Mouse (Mus musculus): ENCODE results near the gene Lrrc74b. TPM values are rescaled to one million over a fixed set of nuclear protein-coding genes. Genes with fewer than 3 reads are reported as not detected.
A peak's percentile ranks its signal among the peaks of the same experiment; 100 is the strongest.
"Not testable (repeated sequence)": the region's sequence is repeated elsewhere in the genome, so short reads cannot be mapped to it uniquely, and the experiment has no call there.

The Lrrc74b gene
- polyA plus RNA-seq, 1 experiment from 2014 or later = 0.29 TPM

DNA sequence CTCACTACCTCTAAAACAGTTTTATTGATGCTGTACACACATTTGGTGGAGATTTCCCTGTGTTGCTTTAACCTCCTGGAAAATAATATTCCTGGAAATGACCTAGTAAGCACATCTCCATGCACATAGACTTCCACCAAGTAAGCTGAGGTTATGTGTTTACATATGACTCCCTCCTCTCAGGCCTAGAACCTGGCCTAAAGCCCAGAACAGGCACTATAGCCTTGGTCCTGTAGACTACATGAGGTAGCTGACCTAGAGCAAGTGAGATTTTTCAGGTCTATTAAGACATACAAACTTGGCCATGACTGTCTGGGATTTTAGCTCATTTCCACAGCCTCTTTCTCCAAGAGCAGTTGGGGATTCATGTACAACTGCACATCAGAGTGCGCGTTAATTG lies 50.9 kb downstream of the Lrrc74b start:
- Histone ChIP-seq H3K4me1 (replicated peaks) (peaks cover 12% of the 10 kb centered on the region), H3K9ac (no peak overlapping the region), H3K27me3 (replicated peaks) (no peaks in the 10 kb centered on the region), H3K9me3 (no peaks in the 10 kb centered on the region), H3K27ac (peak overlapping the region; percentile 25), H3K4me3 (replicated peaks) (peak overlapping the region; percentile 58; the same call in 1 of the 2 replicates), H3K36me3 (peaks cover 19% of the 10 kb centered on the region; the same call in 1 of the 2 replicates), H3K4me2 (replicated peaks) (peak overlapping the region; percentile 64)
- ATAC-seq = no peak
- 97% methylated on average over 2 of the region's 2 CpGs for WGBS

- Histone ChIP-seq H3K4me1 (replicated peaks) (peaks cover 12% of the 10 kb centered on the region), H3K27ac (peak overlapping the region; percentile 94; the same call in 1 of the 2 replicates), H3K36me3 (peaks cover 19% of the 10 kb centered on the region; the same call in 1 of the 2 replicates), H3K27me3 (replicated peaks) (no peaks in the 10 kb centered on the region), H3K9me3 (no peaks in the 10 kb centered on the region), H3K4me2 (replicated peaks) (peak overlapping the region; percentile 64), H3K4me3 (replicated peaks) (peak overlapping the region; percentile 58), H3K9ac (peak overlapping the region; percentile 71)
- ATAC-seq = no peak
- 8% methylated on average over 9 of the region's 9 CpGs for WGBS
Observed at GRCm38 (mm10) chr16:17509240-17509597, 51.8 kb downstream of the Lrrc74b start.

- under 1% methylated on average over 50 of the region's 50 CpGs for WGBS
- H3K4me2 ChIP-seq (replicated peaks) = peak within 1 kb of the TSS; percentile 64
- H3K4me3 ChIP-seq (replicated peaks) = peak within 1 kb of the TSS; percentile 58
- peak; percentile 98 for ATAC-seq
- H3K4me1 ChIP-seq (replicated peaks) = peaks cover 12% of the 10 kb centered on the region
- H3K27ac ChIP-seq = peak within 1 kb of the TSS; percentile 94
- no peaks in the 10 kb centered on the region for H3K9me3 ChIP-seq
- H3K27me3 ChIP-seq (replicated peaks) = no peaks in the 10 kb centered on the region
- H3K36me3 ChIP-seq = peaks cover 17% of the 10 kb centered on the region; the same call in 1 of the 2 replicates
- H3K9ac ChIP-seq = peak within 1 kb of the TSS; percentile 71
Observed at GRCm38 (mm10) chr16:17508546-17509239, 52.4 kb downstream of the Lrrc74b start, which contains the start of gene Lztr1. Gene Lztr1 (plus strand): TSS chr16:17508688.

- Histone ChIP-seq H3K4me1 (replicated peaks) (peaks cover 12% of the 10 kb centered on the region), H3K9ac (peak overlapping the region; percentile 71), H3K36me3 (0 out of 2 replicates have a peak, but pooled peaks cover 11% of the 10 kb centered on the region), H3K27ac (peak overlapping the region; percentile 94), H3K4me2 (replicated peaks) (peak overlapping the region; percentile 64), H3K4me3 (replicated peaks) (peak overlapping the region; percentile 58)
- WGBS = 24% methylated on average over 3 of the region's 3 CpGs
- 0 out of 2 replicates have a peak, but pooled peaks have one; percentile 2 for ATAC-seq
- not testable (repeated sequence) for H3K27me3 ChIP-seq (replicated peaks); H3K9me3 ChIP-seq
Observed at GRCm38 (mm10) chr16:17508031-17508430, 53.0 kb downstream of the Lrrc74b start.

GRCm38 (mm10) chr16:17507018-17507552 lies 54.0 kb downstream of the Lrrc74b start:
- 76% methylated on average over 5 of the region's 5 CpGs for WGBS
- Histone ChIP-seq H3K9me3 (no peaks in the 10 kb centered on the region), H3K27me3 (replicated peaks) (no peaks in the 10 kb centered on the region), H3K36me3 (0 out of 2 replicates have a peak, but pooled peaks cover 3% of the 10 kb centered on the region), H3K4me3 (replicated peaks) (no peak overlapping the region), H3K27ac (no peak overlapping the region), H3K9ac (no peak overlapping the region), H3K4me2 (replicated peaks) (no peak overlapping the region), H3K4me1 (replicated peaks) (peaks cover 12% of the 10 kb centered on the region)
- no peak for ATAC-seq

GRCm38 (mm10) chr16:17502681-17503080 lies 58.4 kb downstream of the Lrrc74b start:
- H3K4me2 ChIP-seq (replicated peaks) = no peak overlapping the region
- H3K4me1 ChIP-seq (replicated peaks) = no peaks in the 10 kb centered on the region
- H3K9ac ChIP-seq = no peak overlapping the region
- no peaks in the 10 kb centered on the region for H3K9me3 ChIP-seq
- H3K36me3 ChIP-seq = no peaks in the 10 kb centered on the region
- no peak overlapping the region for H3K4me3 ChIP-seq (replicated peaks)
- no peak for ATAC-seq
- no peaks in the 10 kb centered on the region for H3K27me3 ChIP-seq (replicated peaks)
- 86% methylated on average over 4 of the region's 4 CpGs for WGBS
- H3K27ac ChIP-seq = no peak overlapping the region

- no peak overlapping the region for H3K27ac ChIP-seq
Observed at GRCm38 (mm10) chr16:17499249-17499883, 61.7 kb downstream of the Lrrc74b start.

GRCm38 (mm10) chr16:17496499-17497305 lies 64.3 kb downstream of the Lrrc74b start:
- 44% methylated on average over 2 of the region's 2 CpGs for WGBS
- H3K4me2 ChIP-seq (replicated peaks) = no peak overlapping the region
- peak; percentile 51; the same call in 1 of the 2 replicates for ATAC-seq

More at GRCm38 (mm10) chr16:17499249-17499883, 61.7 kb downstream of the Lrrc74b start:
- ATAC-seq = 0 out of 2 replicates have a peak, but pooled peaks have one; percentile 22
- 44% methylated on average over 10 of the region's 10 CpGs for WGBS
- H3K9me3 ChIP-seq = no peaks in the 10 kb centered on the region
- no peaks in the 10 kb centered on the region for H3K27me3 ChIP-seq (replicated peaks)
- no peak overlapping the region for H3K4me2 ChIP-seq (replicated peaks)
- H3K4me3 ChIP-seq (replicated peaks) = no peak overlapping the region
- no peaks in the 10 kb centered on the region for H3K36me3 ChIP-seq
- H3K4me1 ChIP-seq (replicated peaks) = peaks cover 8% of the 10 kb centered on the region
- H3K9ac ChIP-seq = no peak overlapping the region

More at GRCm38 (mm10) chr16:17496499-17497305, 64.3 kb downstream of the Lrrc74b start:
- no peak overlapping the region for H3K9ac ChIP-seq
- no peaks in the 10 kb centered on the region for H3K27me3 ChIP-seq (replicated peaks)
- H3K4me1 ChIP-seq (replicated peaks) = peaks cover 8% of the 10 kb centered on the region
- 0 out of 2 replicates have a peak overlapping the region, but pooled peaks have one; percentile 13 for H3K27ac ChIP-seq
- H3K36me3 ChIP-seq = no peaks in the 10 kb centered on the region
- no peak overlapping the region for H3K4me3 ChIP-seq (replicated peaks)
- no peaks in the 10 kb centered on the region for H3K9me3 ChIP-seq

Other genes with a start within 250 kb of the Lrrc74b start
- gene Serpind1, start 229.9 kb downstream of the Lrrc74b start, polyA plus RNA-seq (2015; fragmentation: Nextera tagmentation; extraction: Ambion mirVana) = 3.1 and 4.2 TPM in 2 replicates
- 13.5 and 14.4 TPM in 2 replicates for gene Snap29, start 155.3 kb downstream of the Lrrc74b start, polyA plus RNA-seq (2015; fragmentation: Nextera tagmentation; extraction: Ambion mirVana)
- 25.9 and 30.1 TPM in 2 replicates for gene Pi4ka, start 154.9 kb downstream of the Lrrc74b start, polyA plus RNA-seq (2015; fragmentation: Nextera tagmentation; extraction: Ambion mirVana)
- gene Crkl, start 109.3 kb downstream of the Lrrc74b start, polyA plus RNA-seq (2015; fragmentation: Nextera tagmentation; extraction: Ambion mirVana) = 53.3 and 57.8 TPM in 2 replicates
- gene Aifm3, start 71.6 kb downstream of the Lrrc74b start, polyA plus RNA-seq (2015; fragmentation: Nextera tagmentation; extraction: Ambion mirVana) = 5.4 and 6.1 TPM in 2 replicates
- 72.7 and 82.6 TPM in 2 replicates for gene Lztr1, start 52.6 kb downstream of the Lrrc74b start, polyA plus RNA-seq (2015; fragmentation: Nextera tagmentation; extraction: Ambion mirVana)
- 52.7 and 54.0 TPM in 2 replicates for gene Thap7, start 30.1 kb downstream of the Lrrc74b start, polyA plus RNA-seq (2015; fragmentation: Nextera tagmentation; extraction: Ambion mirVana)
- 0.60 and 0.80 TPM in 2 replicates for gene P2rx6, start 638 bp upstream of the Lrrc74b start, polyA plus RNA-seq (2015; fragmentation: Nextera tagmentation; extraction: Ambion mirVana)
- 25.0 and 29.4 TPM in 2 replicates for gene Slc7a4, start 22.0 kb upstream of the Lrrc74b start, polyA plus RNA-seq (2015; fragmentation: Nextera tagmentation; extraction: Ambion mirVana)
- gene Smpd4, start 58.1 kb upstream of the Lrrc74b start, polyA plus RNA-seq (2015; fragmentation: Nextera tagmentation; extraction: Ambion mirVana) = 26.8 and 27.5 TPM in 2 replicates
- 4.0 and 6.7 TPM in 2 replicates for gene Ccdc74a, start 85.2 kb upstream of the Lrrc74b start, polyA plus RNA-seq (2015; fragmentation: Nextera tagmentation; extraction: Ambion mirVana)
- gene Med15, start 171.6 kb upstream of the Lrrc74b start, polyA plus RNA-seq (2015; fragmentation: Nextera tagmentation; extraction: Ambion mirVana) = 38.0 and 43.0 TPM in 2 replicates
- gene Klhl22, start 198.4 kb upstream of the Lrrc74b start, polyA plus RNA-seq (2015; fragmentation: Nextera tagmentation; extraction: Ambion mirVana) = 52.3 and 55.6 TPM in 2 replicates
- 11.5 and 11.7 TPM in 2 replicates for gene Scarf2, start 236.0 kb upstream of the Lrrc74b start, polyA plus RNA-seq (2015; fragmentation: Nextera tagmentation; extraction: Ambion mirVana)